Mouse (Mus musculus) intestine, postnatal 0 days (tissue): ENCODE results near the gene Tbx4. TPM values are rescaled to one million over a fixed set of nuclear protein-coding genes. Genes with fewer than 3 reads are reported as not detected.

Experiments
- ATAC-seq: fragments of 200-750 bp; cut with Nextera tagmentation; 2 replicates; pipeline ENCODE4 v1.8.0; 2017; ENCODE audit warnings: mild to moderate bottlenecking, moderate TSS enrichment, moderate library complexity
- H3K27ac ChIP-seq: fragments of 300-500 bp; sonication (generic); 2 replicates; pipeline ENCODE4 v1.5.1; 2014; ENCODE audit warnings: mild to moderate bottlenecking, low read depth, low read length, moderate library complexity
- H3K27me3 ChIP-seq: fragments of 300-500 bp; sonication (generic); replicated peaks from 2 replicates; pipeline ENCODE4 v1.6.1; 2014; ENCODE audit warnings: low read length, mixed read lengths; ENCODE audit not compliant: control insufficient read depth, insufficient read depth
- H3K36me3 ChIP-seq: fragments of 300-500 bp; sonication (generic); 2 replicates; pipeline ENCODE4 v1.6.1; 2014; ENCODE audit warnings: mild to moderate bottlenecking, moderate library complexity; ENCODE audit not compliant: control insufficient read depth, insufficient read depth
- H3K4me1 ChIP-seq: fragments of 300-500 bp; sonication (generic); replicated peaks from 2 replicates; pipeline ENCODE4 v1.6.1; 2014; ENCODE audit warnings: antibody characterized with exemption, low read length, mixed read lengths; ENCODE audit not compliant: control insufficient read depth, insufficient read depth
- H3K4me2 ChIP-seq: fragments of 300-500 bp; sonication (generic); replicated peaks from 2 replicates; pipeline ENCODE4 v1.6.1; 2014; ENCODE audit warnings: low read depth, mild to moderate bottlenecking, moderate library complexity
- H3K4me3 ChIP-seq: fragments of 300-500 bp; sonication (generic); 2 replicates; pipeline ENCODE4 v1.5.1; 2014; ENCODE audit warnings: low read depth, low read length
- H3K9ac ChIP-seq: fragments of 300-500 bp; sonication (generic); 2 replicates; pipeline ENCODE4 v1.6.1; 2014; ENCODE audit warnings: mild to moderate bottlenecking, low read depth, low read length
- H3K9me3 ChIP-seq: fragments of 300-500 bp; sonication (generic); 2 replicates; pipeline ENCODE4 v1.6.1; 2016; ENCODE audit warnings: mixed run types; ENCODE audit not compliant: control insufficient read depth
- CTCF ChIP-seq: sonication (generic); IDR thresholded peaks from 2 replicates; pipeline ENCODE4 v1.5.1; 2016; ENCODE audit warnings: low read depth, mild to moderate bottlenecking, control low read depth, antibody characterized with exemption, moderate library complexity
- WGBS: fragments of 180-500 bp; shearing (Covaris S2); extraction: QIAGEN DNeasy Blood & Tissue Kit; methylation state at CpG from one replicate; pipeline ENCODE4 v1.1.7; 2014; 5-methylcytosine and 5-hydroxymethylcytosine counted together
- polyA plus RNA-seq: library from polyadenylated mRNA; unstranded; fragments of >200 nt; fragmentation: Nextera tagmentation; extraction: Ambion mirVana; gene quantifications from 2 replicates; pipeline ENCODE4 v1.2.1, GENCODE M21; 2015

Tbx4 gene
- polyA plus RNA-seq, 1 experiment from 2014 or later: not detected

DNA sequence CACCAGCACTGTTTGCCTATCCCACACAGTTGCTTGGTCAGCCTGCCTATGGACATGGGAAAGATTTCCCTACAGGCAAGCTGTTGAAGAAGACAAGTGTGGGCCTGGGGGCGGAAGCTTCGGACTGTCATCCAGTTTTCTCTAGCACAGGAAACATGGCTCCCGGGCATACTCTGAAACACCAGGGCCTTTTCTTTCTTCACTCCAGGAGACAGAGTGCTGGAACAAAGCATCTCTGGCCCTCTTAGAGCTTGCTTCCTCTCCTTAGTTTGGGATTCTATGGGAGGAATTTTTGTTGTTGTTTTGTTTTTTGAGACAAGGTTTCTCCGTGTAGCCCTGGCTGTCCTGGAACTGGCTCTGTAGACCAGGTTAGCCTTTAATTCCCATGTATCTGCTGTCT lies 1.7 kb upstream of the Tbx4 start:
- Histone ChIP-seq H3K4me3 (no peak overlapping the region), H3K27me3 (peaks cover 63% of the 10 kb centered on the region), H3K4me2 (no peak overlapping the region), H3K9me3 (no peaks in the 10 kb centered on the region), H3K9ac (no peak overlapping the region), H3K27ac (no peak overlapping the region), H3K36me3 (no peaks in the 10 kb centered on the region), H3K4me1 (no peaks in the 10 kb centered on the region)
- 81% methylated on average over 4 of the region's 4 CpGs for WGBS
- no peak for ATAC-seq
- TF ChIP-seq CTCF: no peak

DNA sequence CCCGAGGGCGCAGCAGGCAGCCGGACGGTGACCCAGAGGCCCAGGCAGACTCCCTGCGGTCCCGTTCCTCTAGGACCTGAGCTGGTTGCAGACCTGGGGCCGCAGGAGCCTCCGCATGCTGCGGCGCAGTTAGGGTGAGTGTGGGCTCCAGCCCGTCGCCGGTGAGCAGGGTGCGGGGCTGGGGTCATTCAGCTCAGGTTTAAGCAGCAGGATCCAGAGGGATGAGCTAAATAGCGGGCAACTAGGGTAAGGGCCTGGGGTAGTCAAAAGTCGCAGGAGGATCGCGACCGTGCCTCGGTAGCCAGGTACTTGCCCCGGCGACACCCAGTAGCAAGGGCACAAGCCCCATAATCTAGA lies 185 bp downstream of the Tbx4 start:
- H3K9ac ChIP-seq: no peak overlapping the region
- no peak for ATAC-seq
- no peak overlapping the region for H3K4me2 ChIP-seq
- H3K27me3 ChIP-seq: peaks cover 78% of the 10 kb centered on the region
- WGBS: 15% methylated on average over 22 of the region's 22 CpGs
- H3K4me3 ChIP-seq: no peak overlapping the region
- no peak overlapping the region for H3K27ac ChIP-seq
- H3K4me1 ChIP-seq: no peaks in the 10 kb centered on the region
- H3K36me3 ChIP-seq: no peaks in the 10 kb centered on the region
- no peaks in the 10 kb centered on the region for H3K9me3 ChIP-seq
- no peak for TF ChIP-seq CTCF

DNA sequence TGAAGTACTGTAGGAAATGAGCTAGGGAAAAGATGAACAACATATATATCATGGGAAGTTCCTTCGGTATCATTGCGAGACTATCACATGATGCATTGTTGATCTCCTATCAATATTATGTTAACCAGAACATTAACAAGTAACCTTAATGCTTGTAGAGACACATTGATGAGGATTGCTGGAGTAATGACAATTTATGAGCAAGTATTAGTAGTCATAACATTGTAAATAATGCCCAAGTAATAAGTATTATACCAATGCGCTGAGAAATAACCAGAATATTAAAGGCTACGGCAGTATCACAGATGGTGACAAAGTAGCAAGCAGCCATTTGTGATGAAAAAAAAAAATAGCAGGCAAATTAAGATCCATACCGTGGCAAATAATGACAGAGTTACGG lies 1.1 kb downstream of the Tbx4 start:
- 35% methylated on average over 6 of the region's 6 CpGs for WGBS

DNA sequence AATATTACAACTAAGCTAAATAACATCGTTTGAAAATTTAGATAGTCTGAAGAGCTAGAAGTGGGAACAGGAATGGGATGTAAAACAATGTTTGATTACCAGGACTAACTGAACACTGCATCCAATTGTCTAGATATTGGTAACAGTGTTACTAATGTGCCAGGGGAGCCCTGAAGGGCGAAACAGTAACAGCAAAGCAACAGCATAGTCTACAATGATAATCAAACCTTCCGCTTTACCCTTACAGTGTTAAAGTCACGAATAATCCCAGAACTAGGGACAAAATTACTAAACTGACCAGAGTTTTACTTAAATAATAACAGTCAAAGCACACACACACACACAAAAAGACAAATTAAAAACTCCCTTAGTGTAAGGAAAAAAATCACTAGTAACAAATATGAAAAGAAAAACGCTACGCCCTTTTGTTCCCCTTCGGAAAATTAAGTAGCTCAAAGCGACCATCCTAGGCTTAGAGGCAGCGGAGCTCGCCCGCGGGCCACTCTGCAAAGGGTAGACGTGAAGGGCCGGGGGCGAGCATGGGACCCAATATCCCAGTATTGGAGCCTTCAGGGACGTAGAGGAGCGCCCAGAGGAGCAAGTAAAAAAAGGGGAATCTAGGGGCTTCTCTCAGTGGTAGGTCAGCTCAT lies 1.7 kb downstream of the Tbx4 start:
- no peak for ATAC-seq
- Histone ChIP-seq H3K4me1 (no peaks in the 10 kb centered on the region), H3K36me3 (no peaks in the 10 kb centered on the region), H3K9ac (no peak overlapping the region), H3K27ac (no peak overlapping the region), H3K4me2 (no peak overlapping the region; the same call in 1 of the 2 replicates), H3K27me3 (peaks cover 88% of the 10 kb centered on the region), H3K9me3 (no peaks in the 10 kb centered on the region), H3K4me3 (peak overlapping the region; percentile 16; the same call in 1 of the 2 replicates)
- WGBS: 12% methylated on average over 17 of the region's 17 CpGs
- no peak for TF ChIP-seq CTCF

More for the DNA sequence above, 1.1 kb downstream of the Tbx4 start:
- no peak for ATAC-seq
- Histone ChIP-seq H3K27ac (no peak overlapping the region), H3K4me1 (no peaks in the 10 kb centered on the region), H3K4me3 (no peak overlapping the region), H3K9me3 (no peaks in the 10 kb centered on the region), H3K27me3 (peaks cover 86% of the 10 kb centered on the region), H3K36me3 (no peaks in the 10 kb centered on the region), H3K9ac (no peak overlapping the region), H3K4me2 (no peak overlapping the region)
- TF ChIP-seq CTCF: no peak

DNA sequence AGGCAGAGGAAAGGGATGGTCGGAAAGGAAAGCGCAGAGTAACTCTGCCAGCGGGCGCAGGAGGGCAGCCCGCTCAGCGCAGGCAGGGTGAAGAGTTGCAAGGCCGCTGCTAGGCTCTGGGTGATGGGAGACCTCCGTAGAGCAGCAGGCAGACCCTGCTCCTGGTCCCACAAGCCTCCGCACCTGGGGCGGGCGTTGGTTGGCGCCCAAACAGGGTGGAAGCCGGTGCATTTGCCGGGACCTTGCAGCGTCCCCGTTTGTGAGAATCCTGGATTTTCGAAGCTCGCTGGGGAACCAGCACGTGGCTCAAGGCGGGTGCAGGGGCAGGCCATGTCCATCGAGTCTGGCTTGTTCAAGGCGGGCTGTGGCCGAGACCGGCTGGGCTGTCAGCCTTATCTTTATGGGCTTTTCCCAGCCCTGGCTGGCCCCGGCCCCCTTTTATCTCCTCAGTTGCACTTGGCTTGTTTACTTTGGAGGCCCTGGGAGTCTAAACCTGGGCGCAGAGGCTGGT lies 2.3 kb downstream of the Tbx4 start:
- Histone ChIP-seq H3K27ac (no peak overlapping the region), H3K4me3 (peak overlapping the region; percentile 16; the same call in 1 of the 2 replicates), H3K9ac (no peak overlapping the region), H3K4me2 (no peak overlapping the region; the same call in 1 of the 2 replicates), H3K36me3 (no peaks in the 10 kb centered on the region), H3K27me3 (peaks cover 91% of the 10 kb centered on the region), H3K9me3 (no peaks in the 10 kb centered on the region), H3K4me1 (no peaks in the 10 kb centered on the region)
- ATAC-seq: no peak
- 6% methylated on average over 26 of the region's 26 CpGs for WGBS
- TF ChIP-seq CTCF: no peak

DNA sequence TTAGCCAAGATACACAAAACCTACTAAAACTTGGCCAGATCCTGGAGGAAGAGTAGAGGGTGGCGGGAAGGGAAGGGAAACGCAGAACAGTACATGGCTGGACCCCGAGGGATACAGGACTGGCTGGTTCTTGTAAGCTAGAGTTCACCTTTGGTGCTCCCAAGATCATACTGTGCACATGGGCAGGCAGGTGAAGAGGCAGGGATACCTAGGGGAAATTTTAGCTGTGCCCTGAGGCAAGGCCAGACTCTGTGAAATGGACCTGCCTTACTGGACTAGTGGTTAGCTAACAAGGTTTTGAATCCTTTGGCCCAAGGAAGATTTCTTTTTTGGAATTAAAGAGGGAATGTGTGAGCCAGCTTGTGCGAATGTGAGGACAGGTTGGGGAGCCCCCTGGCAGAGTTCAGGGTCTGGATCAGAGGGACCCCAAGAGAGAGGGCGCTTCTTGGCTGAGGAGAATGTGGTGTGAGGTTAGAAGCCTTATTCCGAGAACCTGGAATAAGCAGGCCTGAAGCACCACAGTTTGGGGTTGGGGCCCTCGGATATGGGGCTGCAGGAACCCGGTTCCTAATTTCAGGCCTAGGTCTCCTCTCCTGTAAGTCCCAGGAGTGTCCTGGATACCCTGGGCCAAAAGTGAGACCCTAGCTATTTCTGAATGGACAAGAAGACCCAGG lies 3.0 kb downstream of the Tbx4 start:
- H3K4me3 ChIP-seq: no peak overlapping the region
- no peak for ATAC-seq
- WGBS: 45% methylated on average over 8 of the region's 8 CpGs

More for the DNA sequence above, 3.0 kb downstream of the Tbx4 start:
- Histone ChIP-seq H3K4me1 (no peaks in the 10 kb centered on the region), H3K27ac (no peak overlapping the region), H3K27me3 (peaks cover 97% of the 10 kb centered on the region), H3K36me3 (no peaks in the 10 kb centered on the region), H3K9ac (no peak overlapping the region), H3K9me3 (no peaks in the 10 kb centered on the region), H3K4me2 (no peak overlapping the region)
- TF ChIP-seq CTCF: no peak
